Mouse (Mus musculus) MEL (cell line): Measurements from ENCODE around the gene Llgl2. TPM values are rescaled to one million over a fixed set of nuclear protein-coding genes. Genes with fewer than 3 reads are reported as not detected.

Experiments used
- DNase-seq: peaks from one replicate; pipeline ENCODE4 v3.0.0; 2011; ENCODE audit warnings: low read depth, low spot score
- H3K27ac ChIP-seq: 2 replicates; pipeline ENCODE4 v1.5.1; 2012; ENCODE audit warnings: low read depth, mild to moderate bottlenecking, control low read depth, low read length, moderate library complexity; ENCODE audit not compliant: control insufficient read depth
- H3K27me3 ChIP-seq, 2 experiments: fragments of 150-350 bp in 1 of 2; sonication (generic) in 1 of 2; 2 replicates each; pipeline ENCODE4 v1.6.1; 2012; ENCODE audit warnings: low read length in 2 of 2, mild to moderate bottlenecking in 2 of 2, improper control_type of control experiment in 1 of 2, moderate library complexity in 1 of 2; ENCODE audit not compliant: insufficient read depth in 2 of 2, control insufficient read depth in 1 of 2
- H3K36me3 ChIP-seq, 2 experiments: 2 replicates each; pipeline ENCODE4 v1.6.1; 2012 to 2014; ENCODE audit warnings: low read length in 2 of 2, improper control_type of control experiment in 1 of 2, inconsistent platforms in 1 of 2, mild to moderate bottlenecking in 1 of 2; ENCODE audit not compliant: insufficient read depth in 2 of 2, control insufficient read depth in 1 of 2
- H3K4me1 ChIP-seq, 2 experiments: fragments of 150-350 bp in 1 of 2; sonication (generic) in 1 of 2; 2 replicates each; pipeline ENCODE4 v1.6.1; 2012; ENCODE audit warnings: low read length in 2 of 2, improper control_type of control experiment in 1 of 2, mild to moderate bottlenecking in 1 of 2; ENCODE audit not compliant: insufficient read depth in 2 of 2, control insufficient read depth in 1 of 2
- H3K4me3 ChIP-seq, 2 experiments: fragments of 150-350 bp in 1 of 2; sonication (generic) in 1 of 2; 2 replicates each; pipeline ENCODE4 v1.5.1; 2012; ENCODE audit warnings: low read depth in 2 of 2, low read length in 2 of 2, mild to moderate bottlenecking in 2 of 2, moderate library complexity in 2 of 2, control low read depth in 1 of 2, improper control_type of control experiment in 1 of 2; ENCODE audit not compliant: control insufficient read depth in 1 of 2, insufficient read depth in 1 of 2
- H3K79me2 ChIP-seq: 2 replicates; pipeline ENCODE4 v1.6.1; 2012; ENCODE audit warnings: mild to moderate bottlenecking, low read length, moderate library complexity; ENCODE audit not compliant: control insufficient read depth, poor library complexity, insufficient read depth
- H3K9ac ChIP-seq: 2 replicates; pipeline ENCODE4 v1.6.1; 2012; ENCODE audit warnings: low read depth, mild to moderate bottlenecking, control low read depth, low read length, moderate library complexity; ENCODE audit not compliant: control insufficient read depth, poor library complexity, severe bottlenecking
- H3K9me3 ChIP-seq: fragments of 150-350 bp; sonication (generic); replicated peaks from 2 replicates; pipeline ENCODE4 v1.6.1; 2012; ENCODE audit warnings: mild to moderate bottlenecking, low read length, improper control_type of control experiment, moderate library complexity; ENCODE audit not compliant: insufficient read depth
- BHLHE40 ChIP-seq: IDR thresholded peaks from 2 replicates; pipeline ENCODE4 v1.6.1; 2012; ENCODE audit warnings: low read depth, mild to moderate bottlenecking, inconsistent platforms, low read length, improper control_type of control experiment, borderline replicate concordance
- CTCF ChIP-seq, 3 experiments: IDR thresholded peaks in 2 of 3; conservative IDR thresholded peaks in 1 of 3; 2 replicates each; pipeline ENCODE4 v1.5.1; 2011 to 2012; ENCODE audit warnings: low read length in 3 of 3, low read depth in 2 of 3, mild to moderate bottlenecking in 2 of 3, improper control_type of control experiment in 1 of 3, inconsistent platforms in 1 of 3, mixed read lengths in 1 of 3, moderate library complexity in 1 of 3; ENCODE audit not compliant: control insufficient read depth in 1 of 3, insufficient read depth in 1 of 3, poor library complexity in 1 of 3, severe bottlenecking in 1 of 3
- E2F4 ChIP-seq: IDR thresholded peaks from 2 replicates; pipeline ENCODE4 v1.6.1; 2011; ENCODE audit warnings: low read depth, low read length, improper control_type of control experiment, borderline replicate concordance
- ELF1 ChIP-seq: IDR thresholded peaks from 2 replicates; pipeline ENCODE4 v1.6.1; 2014; ENCODE audit warnings: low read depth, mild to moderate bottlenecking, inconsistent platforms, low read length, improper control_type of control experiment, moderate library complexity
- EP300 ChIP-seq, 2 experiments: IDR thresholded peaks; 2 replicates each; pipeline ENCODE4 v1.6.1; 2011; ENCODE audit warnings: improper control_type of control experiment in 2 of 2, low read length in 2 of 2, low read depth in 1 of 2, mild to moderate bottlenecking in 1 of 2
- ETS1 ChIP-seq: IDR thresholded peaks from 2 replicates; pipeline ENCODE4 v1.6.1; 2012; ENCODE audit warnings: low read depth, mild to moderate bottlenecking, inconsistent platforms, low read length, improper control_type of control experiment, moderate library complexity
- GABPA ChIP-seq: IDR thresholded peaks from 2 replicates; pipeline ENCODE4 v1.6.1; 2012; ENCODE audit warnings: low read depth, mild to moderate bottlenecking, inconsistent platforms, low read length, improper control_type of control experiment, moderate library complexity
- GATA1 ChIP-seq: IDR thresholded peaks from 2 replicates; pipeline ENCODE4 v1.6.1; 2011; ENCODE audit warnings: low read depth, low read length, improper control_type of control experiment
- HCFC1 ChIP-seq: IDR thresholded peaks from 2 replicates; pipeline ENCODE4 v1.6.1; 2012; ENCODE audit warnings: low read depth, mild to moderate bottlenecking, inconsistent platforms, low read length, improper control_type of control experiment, moderate library complexity
- JUND ChIP-seq: IDR thresholded peaks from 2 replicates; pipeline ENCODE4 v1.6.1; 2011; ENCODE audit warnings: low read depth, mild to moderate bottlenecking, improper control_type of control experiment, low read length
- KAT2A ChIP-seq: conservative IDR thresholded peaks from 2 replicates; pipeline ENCODE4 v1.6.1; 2012; ENCODE audit warnings: low read depth, low read length, improper control_type of control experiment, inconsistent platforms
- MAX ChIP-seq: IDR thresholded peaks from 2 replicates; pipeline ENCODE4 v1.6.1; 2011; ENCODE audit warnings: low read length, improper control_type of control experiment
- MAZ ChIP-seq: IDR thresholded peaks from 2 replicates; pipeline ENCODE4 v1.6.1; 2012; ENCODE audit warnings: low read depth, mild to moderate bottlenecking, inconsistent platforms, low read length, improper control_type of control experiment
- MXI1 ChIP-seq: IDR thresholded peaks from 2 replicates; pipeline ENCODE4 v1.6.1; 2011; ENCODE audit warnings: mild to moderate bottlenecking, low read depth, low read length, improper control_type of control experiment
- MYB ChIP-seq: IDR thresholded peaks from 2 replicates; pipeline ENCODE4 v1.6.1; 2011; ENCODE audit warnings: mild to moderate bottlenecking, low read depth, low read length, improper control_type of control experiment
- NELFE ChIP-seq: IDR thresholded peaks from 2 replicates; pipeline ENCODE4 v1.6.1; 2011; ENCODE audit warnings: low read depth, low read length, improper control_type of control experiment
- NRF1 ChIP-seq: IDR thresholded peaks from 2 replicates; pipeline ENCODE4 v1.6.1; 2014; ENCODE audit warnings: low read depth, mild to moderate bottlenecking, inconsistent platforms, low read length, improper control_type of control experiment, moderate library complexity; ENCODE audit not compliant: poor library complexity, insufficient read depth, severe bottlenecking
- POLR2A ChIP-seq, 2 experiments: IDR thresholded peaks; 2 replicates each; pipeline ENCODE4 v1.6.1; 2011 to 2012; ENCODE audit warnings: low read length in 2 of 2, mild to moderate bottlenecking in 2 of 2, control low read depth in 1 of 2, improper control_type of control experiment in 1 of 2, low read depth in 1 of 2, moderate library complexity in 1 of 2; ENCODE audit not compliant: control insufficient read depth in 1 of 2, insufficient read depth in 1 of 2, poor library complexity in 1 of 2
- RAD21 ChIP-seq: IDR thresholded peaks from 2 replicates; pipeline ENCODE4 v1.6.1; 2011; ENCODE audit warnings: mild to moderate bottlenecking, low read depth, low read length, improper control_type of control experiment
- RCOR1 ChIP-seq: IDR thresholded peaks from 2 replicates; pipeline ENCODE4 v1.6.1; 2012; ENCODE audit warnings: low read depth, mild to moderate bottlenecking, inconsistent platforms, low read length, improper control_type of control experiment
- SIN3A ChIP-seq: IDR thresholded peaks from 2 replicates; pipeline ENCODE4 v1.6.1; 2012; ENCODE audit warnings: low read length, improper control_type of control experiment, inconsistent platforms
- SMC3 ChIP-seq: IDR thresholded peaks from 2 replicates; pipeline ENCODE4 v1.6.1; 2011; ENCODE audit warnings: low read depth, low read length, improper control_type of control experiment
- TCF12 ChIP-seq: IDR thresholded peaks from 2 replicates; pipeline ENCODE4 v1.6.1; 2014; ENCODE audit warnings: low read depth, mild to moderate bottlenecking, inconsistent platforms, low read length, improper control_type of control experiment, moderate library complexity
- UBTF ChIP-seq: IDR thresholded peaks from 2 replicates; pipeline ENCODE4 v1.6.1; 2012; ENCODE audit warnings: low read depth, mild to moderate bottlenecking, inconsistent platforms, low read length, improper control_type of control experiment, moderate library complexity, borderline replicate concordance; ENCODE audit not compliant: insufficient read depth
- ZC3H11A ChIP-seq: IDR thresholded peaks from 2 replicates; pipeline ENCODE4 v1.6.1; 2012; ENCODE audit warnings: low read depth, mild to moderate bottlenecking, inconsistent platforms, low read length, improper control_type of control experiment
- ZKSCAN1 ChIP-seq: IDR thresholded peaks from 2 replicates; pipeline ENCODE4 v1.6.1; 2012; ENCODE audit warnings: low read depth, mild to moderate bottlenecking, inconsistent platforms, low read length, improper control_type of control experiment, moderate library complexity
- ZNF384 ChIP-seq: IDR thresholded peaks from 2 replicates; pipeline ENCODE4 v1.6.1; 2012; ENCODE audit warnings: low read depth, mild to moderate bottlenecking, inconsistent platforms, low read length, improper control_type of control experiment
- polyA plus RNA-seq, 2 experiments: library from polyadenylated mRNA; stranded (reverse) in 1 of 2; unstranded in 1 of 2; fragments of >175 nt in 1 of 2; fragments of >200 nt in 1 of 2; gene quantifications; 2 replicates each; pipeline versions ENCODE4 v1.2.1 to v1.2.4; 2012; ENCODE audit warnings: low replicate concordance in 2 of 2, low read depth in 1 of 2; ENCODE audit not compliant: insufficient read length in 2 of 2, insufficient read depth in 1 of 2, missing spikeins in 1 of 2
- total RNA-seq: library from RNA; depleted of rRNA; stranded (reverse); fragments of 300-350 nt; gene quantifications from 2 replicates; pipeline ENCODE4 v1.2.3, GENCODE M21; 2012

Gene Llgl2
- total and polyA plus RNA-seq, 3 experiments, result 15.9 to 22.6 TPM; not detected in 1

DNA sequence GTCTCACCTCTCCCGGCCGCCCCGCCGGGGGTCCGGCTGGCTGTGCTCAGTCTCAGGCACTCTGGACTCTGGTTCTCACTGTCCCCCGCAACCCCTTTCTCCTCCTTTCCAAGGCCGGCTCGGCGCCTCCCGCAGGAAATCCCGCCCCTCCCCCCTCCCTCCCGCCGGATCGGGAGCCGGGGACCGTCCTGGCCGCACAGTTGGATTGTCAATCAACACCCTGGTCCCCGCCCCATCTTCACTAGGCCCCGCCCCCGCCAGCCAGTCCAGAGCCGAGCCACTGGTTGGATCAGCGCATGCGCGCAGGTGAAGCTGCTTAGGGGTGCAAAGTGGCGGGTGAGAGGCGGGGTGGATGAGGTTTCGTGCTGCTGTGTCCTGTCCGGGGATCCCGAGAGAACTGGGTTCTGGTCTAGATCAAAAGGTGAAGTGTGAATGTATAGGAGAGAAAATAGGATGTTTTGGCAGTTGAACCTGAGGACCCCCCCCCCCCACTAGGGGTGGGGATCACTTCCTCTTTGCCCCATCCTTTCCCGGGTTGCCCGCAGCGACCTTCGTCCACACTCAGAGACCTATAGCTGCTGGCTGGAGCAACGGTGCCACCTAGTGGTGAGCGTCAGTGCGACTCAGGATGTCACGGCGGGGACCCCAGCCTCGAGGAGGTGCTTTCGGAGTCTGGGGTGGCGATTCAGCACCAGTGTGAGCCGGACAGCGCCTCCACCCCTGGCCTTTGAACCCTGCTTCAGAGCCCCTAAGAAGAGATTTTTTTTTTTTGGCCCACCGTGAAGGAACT lies 10.1 kb upstream of the Llgl2 start, which contains the start of gene Caskin2:
Caskin2 (minus strand) TSS at position 133 of the 790 bp plus-strand sequence.
- Histone ChIP-seq H3K4me1 (peaks cover 2 to 23% of the 10 kb centered on the region in 2 experiments; a peak in 3 of 4 replicates), H3K9ac (peak within 1 kb of the TSS; percentile 96), H3K36me3 (peaks cover 0 to 15% of the 10 kb centered on the region in 2 experiments; a peak in 2 of 4 replicates), H3K79me2 (peaks cover 22% of the 10 kb centered on the region), H3K4me3 (peak within 1 kb of the TSS; percentile 91 to 93), H3K27ac (peak within 1 kb of the TSS; percentile 36), H3K27me3 (no peaks in the 10 kb centered on the region), H3K9me3 (no peaks in the 10 kb centered on the region)
- DNase-seq, result peak; percentile 98
- TF ChIP-seq MAX, result no peak; the same call in 1 of the 2 replicates
- peak in 1 of 2 experiments; percentile 60; a peak in 2 of 4 replicates for TF ChIP-seq EP300 (IDR thresholded peaks at IDR 0.05; ENCODE audit: low read depth in 1 of 2, low read length in 2 of 2)
- TF ChIP-seq MYB, result peak; percentile 75; the same call in 1 of the 2 replicates
- TF ChIP-seq ETS1, result peak; percentile 14; the same call in 1 of the 2 replicates
- TF ChIP-seq MXI1, result peak; percentile 93
- peak; percentile 100 for TF ChIP-seq RAD21
- TF ChIP-seq GATA1, result no peak
- TF ChIP-seq TCF12, result 0 out of 2 replicates have a peak, but pooled peaks have one; percentile 49
- peak; percentile 61 to 67; a peak in 3 of 4 replicates for TF ChIP-seq POLR2A (IDR thresholded peaks at IDR 0.05; ENCODE audit: control insufficient read depth in 1 of 2, insufficient read depth in 1 of 2, low read depth in 1 of 2, low read length in 2 of 2, poor library complexity in 1 of 2)
- TF ChIP-seq UBTF, result no peak
- TF ChIP-seq E2F4, result peak; percentile 71; the same call in 1 of the 2 replicates
- TF ChIP-seq ZNF384, result peak; percentile 73
- peak; percentile 62 for TF ChIP-seq ELF1
- no peak for TF ChIP-seq BHLHE40
- TF ChIP-seq SMC3, result peak; percentile 95
- TF ChIP-seq NRF1, result peak; percentile 80
- no peak for TF ChIP-seq JUND
- TF ChIP-seq RCOR1, result peak; percentile 88
- TF ChIP-seq ZKSCAN1, result no peak
- peak; percentile 70 for TF ChIP-seq HCFC1
- TF ChIP-seq ZC3H11A, result peak; percentile 96
- TF ChIP-seq GABPA, result 0 out of 2 replicates have a peak, but pooled peaks have one; percentile 53
- TF ChIP-seq KAT2A, result no peak
- TF ChIP-seq NELFE, result peak; percentile 67
- TF ChIP-seq SIN3A, result peak; percentile 96
- TF ChIP-seq CTCF (IDR thresholded peaks at IDR 0.05 in 2 of 3, conservative IDR thresholded peaks at IDR 0.05 in 1 of 3; ENCODE audit: control insufficient read depth in 1 of 3, insufficient read depth in 1 of 3, low read depth in 2 of 3, low read length in 3 of 3, poor library complexity in 1 of 3, severe bottlenecking in 1 of 3), result peak; percentile 92 to 100 (median 99)
- peak; percentile 98 for TF ChIP-seq MAZ
